Mouse (Mus musculus): Measurements from ENCODE around the gene Plcb2.

Plcb2 gene

DNA sequence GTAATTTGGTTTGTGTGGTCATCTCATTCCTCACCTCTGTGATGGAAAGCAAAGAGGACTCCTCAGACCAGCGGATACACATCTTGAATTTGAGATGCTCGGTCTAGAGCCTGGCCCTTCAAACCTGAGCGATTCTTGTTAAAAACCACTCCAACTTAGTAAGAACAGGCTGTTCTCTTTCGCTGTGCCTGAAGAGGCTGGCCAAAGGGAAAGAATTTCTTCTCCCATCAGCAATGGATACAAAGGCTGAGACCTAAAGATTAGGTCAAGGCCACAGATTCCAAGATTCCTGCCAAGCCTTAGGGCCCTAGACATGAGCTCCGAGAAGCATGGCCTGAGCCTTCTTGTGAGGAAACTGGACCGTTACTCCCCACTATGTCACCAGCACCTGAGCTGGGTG is 47.3 kb downstream of the Plcb2 start:
- no peak for DNase-seq

DNA sequence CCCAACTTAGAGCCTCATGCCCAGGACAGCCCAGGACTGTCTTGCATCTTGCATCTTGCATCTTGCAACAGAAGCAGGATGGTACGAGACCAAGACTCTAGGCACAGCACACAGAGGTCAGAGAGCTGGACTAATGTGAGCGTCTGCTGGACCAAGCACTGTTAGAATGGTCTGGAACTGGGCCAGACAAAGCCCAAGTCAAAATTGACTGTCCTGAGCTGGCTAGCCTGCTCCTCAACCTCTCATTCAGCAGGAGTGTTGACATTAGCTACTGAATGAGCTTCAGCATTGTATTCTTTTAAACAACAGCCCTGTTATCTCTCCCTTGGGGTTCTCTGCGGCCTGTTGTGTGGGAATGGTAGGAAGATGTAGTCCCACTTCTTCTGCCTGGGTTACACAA is 48.7 kb downstream of the Plcb2 start:
- no peak for DNase-seq

DNA sequence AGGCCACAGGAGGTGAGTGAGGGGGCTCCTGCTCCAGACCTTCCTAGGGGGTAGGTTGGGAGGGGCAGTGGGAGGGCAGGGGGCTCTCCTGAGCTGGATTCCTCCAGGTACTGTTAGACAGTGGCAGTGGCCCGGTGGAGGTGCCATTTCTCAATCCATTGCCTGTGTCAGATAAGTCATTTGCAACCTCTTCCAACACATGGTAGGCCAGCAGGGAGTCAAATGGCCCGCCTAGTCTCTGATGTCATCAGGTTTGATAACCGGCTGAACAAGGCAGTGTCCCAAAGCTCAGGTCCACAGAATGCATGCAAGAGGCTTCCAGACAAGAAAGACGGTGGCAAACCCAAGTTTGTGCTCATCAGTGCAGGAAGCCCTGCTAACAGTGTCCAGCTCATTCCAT is 50.4 kb downstream of the Plcb2 start:
- no peak for DNase-seq

DNA sequence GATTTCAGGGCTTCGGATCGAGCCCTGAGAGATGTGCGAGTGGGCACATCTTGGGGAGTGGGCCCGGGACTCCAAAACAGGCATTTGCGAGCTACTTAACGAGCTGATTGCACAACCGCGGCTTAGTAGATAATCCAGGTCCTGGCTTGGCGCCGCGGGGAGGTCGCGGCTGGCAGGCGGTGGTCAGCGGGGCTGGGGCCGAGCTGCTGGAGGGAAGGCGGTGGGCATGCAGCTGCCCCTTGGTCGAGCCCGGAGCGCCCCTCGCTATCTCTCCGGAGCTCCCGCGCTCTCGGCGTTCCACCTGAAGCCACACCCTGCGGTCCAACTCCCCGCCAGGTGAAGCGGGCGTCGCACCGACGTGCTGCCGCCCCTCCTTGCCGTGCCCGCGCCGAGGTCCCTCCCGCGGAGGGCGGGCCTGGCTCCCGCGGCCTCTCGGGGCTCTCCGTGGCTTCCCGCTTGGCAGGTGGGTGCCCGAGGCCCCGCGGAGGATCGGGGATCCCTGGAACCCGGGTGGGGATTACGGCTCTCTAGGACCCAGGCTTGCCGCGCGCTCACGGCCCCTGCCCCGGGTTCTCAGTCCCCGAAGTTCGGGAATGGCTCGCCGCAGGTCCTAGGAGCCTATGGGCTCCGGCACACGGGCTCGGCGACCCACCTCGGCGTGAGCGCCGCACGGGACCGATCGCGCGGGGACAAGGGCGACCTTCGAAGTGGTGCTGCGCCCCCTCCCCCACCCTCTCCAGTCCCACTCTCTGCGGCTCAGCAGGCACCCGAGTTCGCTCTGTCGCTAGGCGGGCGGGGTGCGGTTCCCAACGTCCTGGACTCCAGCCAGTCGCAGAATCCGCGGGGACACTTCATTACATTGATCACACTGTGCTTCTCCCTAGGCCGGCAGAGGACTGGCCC is 51.1 kb downstream of the Plcb2 start:
- DNase-seq, result no peak

DNA sequence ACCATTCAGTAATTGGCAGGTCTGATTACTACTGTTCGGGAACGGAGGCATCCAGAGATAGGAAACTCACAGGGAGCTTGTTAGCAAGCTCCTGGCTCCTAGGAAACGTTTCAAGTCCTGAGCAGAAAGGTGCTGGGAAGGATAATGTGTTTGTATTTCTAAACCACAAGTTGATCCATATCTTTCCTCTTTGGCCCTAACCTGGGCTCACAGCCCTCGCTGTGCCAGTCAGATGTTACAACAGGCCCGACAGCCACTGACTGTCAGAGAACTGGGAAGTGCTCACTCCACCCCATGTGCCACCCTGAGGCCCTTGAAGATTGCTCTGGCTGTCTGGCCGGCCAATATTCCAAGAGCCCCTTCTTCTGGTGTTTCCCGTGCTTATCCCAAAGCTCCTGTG is 53.7 kb downstream of the Plcb2 start:
- no peak for DNase-seq

DNA sequence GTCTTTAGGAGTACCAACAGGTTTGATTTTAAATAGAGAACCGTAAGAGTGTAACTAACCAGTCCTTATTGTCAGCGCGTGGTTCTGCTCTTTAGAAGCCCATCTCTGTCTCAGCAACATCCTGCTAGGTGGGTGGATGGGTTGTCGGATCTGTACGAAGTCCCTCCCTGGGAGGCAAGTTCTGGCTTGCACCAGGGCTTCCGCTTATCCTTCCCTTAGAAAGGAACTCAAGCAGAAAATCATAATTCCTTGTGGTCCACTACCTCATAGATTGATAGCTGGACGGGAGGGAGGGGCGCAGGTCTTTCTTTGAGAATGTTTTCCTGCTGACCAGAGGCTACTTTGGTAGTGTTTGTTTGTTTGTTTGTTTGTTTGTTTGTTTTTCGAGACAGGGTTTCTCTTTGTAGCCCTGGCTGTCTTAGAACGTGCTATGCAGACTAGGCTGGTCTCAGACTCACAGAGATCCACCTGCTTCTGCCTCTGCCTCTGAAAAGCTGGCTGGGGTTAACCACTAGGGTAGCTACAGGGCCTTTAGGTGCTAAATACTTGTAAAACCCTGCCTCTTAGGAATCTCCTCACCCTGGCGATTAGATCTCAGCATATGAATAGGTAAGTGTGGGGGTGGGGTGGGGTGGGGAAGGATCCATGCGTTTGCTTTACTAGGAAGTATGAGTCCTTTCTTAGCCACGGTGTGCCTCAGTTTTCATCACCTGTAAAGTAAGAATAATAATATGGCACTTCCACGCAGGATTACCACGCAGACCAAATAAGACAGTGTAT is 54.4 kb downstream of the Plcb2 start:
- no peak for DNase-seq

DNA sequence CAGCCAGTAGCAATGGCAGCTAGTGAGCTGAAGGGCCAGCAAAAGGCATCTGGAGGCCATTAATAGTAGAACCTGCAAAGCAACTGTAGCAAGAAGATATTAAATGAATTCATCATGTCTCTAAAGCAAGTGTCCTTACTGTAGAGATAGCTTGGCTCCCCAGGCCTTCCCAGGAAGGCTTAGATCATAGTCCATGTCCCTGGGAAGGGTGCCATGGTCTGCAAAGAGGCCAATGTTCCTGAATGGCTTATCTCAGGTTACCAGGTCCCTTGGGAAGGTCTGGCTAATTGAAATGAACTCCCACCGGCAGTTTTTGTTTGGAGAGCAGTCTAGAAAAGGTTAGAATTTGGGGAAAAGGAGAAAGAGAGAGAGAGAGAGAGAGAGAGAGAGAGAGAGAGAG is 56.5 kb downstream of the Plcb2 start:
- DNase-seq, result no peak

DNA sequence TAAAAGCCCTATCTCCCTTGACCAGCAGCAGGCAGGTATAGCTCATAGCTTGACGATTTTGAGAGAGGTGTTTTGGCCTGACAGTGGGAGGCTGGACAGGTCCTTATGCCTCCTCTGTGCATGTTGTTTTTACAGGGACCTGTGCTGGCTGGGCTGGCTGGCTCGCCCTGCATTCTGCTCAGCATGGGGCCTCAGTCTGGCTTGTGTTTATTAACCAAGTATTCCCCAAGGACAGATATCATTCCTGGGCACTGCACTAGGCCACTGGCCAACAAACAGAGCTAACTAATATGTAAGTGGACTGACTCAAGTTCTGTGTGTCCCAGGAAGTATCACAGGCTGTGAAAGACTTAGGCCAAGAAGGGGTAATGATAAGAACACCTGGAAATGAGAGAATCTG is 58.5 kb downstream of the Plcb2 start:
- peak; percentile 88 for DNase-seq

DNA sequence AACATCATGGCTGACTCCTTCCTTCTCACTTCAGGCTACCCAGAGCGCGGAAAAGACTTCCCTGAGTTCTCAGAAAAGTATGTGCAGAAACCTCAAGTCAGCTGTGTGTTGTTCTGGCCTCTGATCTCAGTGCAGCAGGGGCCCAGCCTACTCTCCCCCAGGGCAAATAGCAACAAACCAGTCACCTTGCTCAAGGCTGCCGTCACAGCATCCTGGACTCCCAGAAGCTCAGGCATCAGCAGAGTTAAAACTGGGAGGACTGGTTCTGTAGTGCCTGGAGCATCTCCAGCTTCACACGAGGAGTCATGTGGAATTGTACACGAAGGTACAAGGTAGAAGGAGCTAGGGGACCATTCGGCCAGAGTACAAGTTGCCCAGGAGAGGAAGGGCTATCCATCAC is 59.0 kb downstream of the Plcb2 start:
- DNase-seq, result peak; percentile 90

DNA sequence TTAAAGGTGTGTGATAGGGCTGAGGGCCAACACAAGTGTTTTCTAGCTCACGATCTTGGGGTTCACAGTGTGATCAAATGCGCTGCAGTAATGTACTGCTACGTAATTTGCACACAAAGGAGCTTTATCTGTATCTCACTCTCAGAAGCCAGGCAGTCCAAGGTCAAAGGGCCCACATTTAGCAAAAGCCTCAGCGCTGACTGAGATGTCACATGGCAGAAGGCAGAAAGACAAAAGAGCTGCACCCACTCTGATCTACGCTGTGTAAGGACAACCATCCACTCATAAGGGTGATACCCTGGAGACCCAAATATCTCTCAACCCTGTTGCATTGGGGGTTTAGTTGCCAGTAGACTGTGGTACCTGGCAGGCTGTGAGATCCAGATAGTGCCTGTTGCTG is 61.1 kb downstream of the Plcb2 start:
- DNase-seq, result no peak

DNA sequence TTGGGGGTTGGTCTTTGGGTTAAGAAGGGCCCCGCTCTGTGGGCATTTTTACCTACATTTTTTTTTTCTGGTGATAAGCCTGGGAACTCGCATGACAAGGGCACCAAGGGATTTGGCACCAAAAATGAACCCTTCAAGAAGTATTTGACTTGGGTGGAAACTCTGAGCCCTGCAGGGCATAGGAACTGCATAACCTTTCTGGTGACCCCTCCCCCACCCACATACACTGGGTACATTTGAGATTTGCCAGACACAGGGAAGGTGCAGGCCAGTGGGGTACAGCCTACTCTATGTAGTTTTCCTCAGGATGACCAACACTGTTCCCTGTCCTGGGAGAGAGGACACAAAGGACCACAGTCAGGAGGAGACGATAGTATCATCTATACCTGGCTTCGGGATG is 62.6 kb downstream of the Plcb2 start:
- DNase-seq, result no peak

DNA sequence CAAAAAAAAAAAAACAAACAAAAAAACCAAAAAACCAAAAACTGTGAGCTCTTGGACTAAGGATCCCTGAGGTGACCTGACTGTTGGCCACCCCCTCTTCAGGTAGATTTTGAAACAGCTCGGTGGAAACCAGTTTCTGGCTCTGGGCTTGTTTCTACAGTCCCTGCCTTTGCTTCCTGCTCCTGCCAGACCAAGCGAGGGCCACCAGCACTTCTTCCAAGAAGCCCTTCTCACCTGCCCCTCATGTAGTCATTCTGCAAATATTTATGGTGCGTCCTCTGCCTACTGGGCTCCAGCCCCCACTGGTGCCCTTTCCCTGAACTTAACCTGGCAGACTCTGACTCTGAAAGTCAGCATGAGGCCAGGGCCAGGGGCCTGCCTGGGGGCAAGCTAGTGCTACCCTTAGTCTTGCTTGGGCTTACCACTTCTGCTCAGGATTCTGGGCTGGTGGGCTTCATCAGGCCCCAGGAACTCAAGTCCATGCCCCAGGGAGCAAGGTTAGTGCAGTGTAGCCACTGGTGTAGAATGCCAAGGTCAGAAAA is 63.2 kb downstream of the Plcb2 start:
- peak; percentile 62 for DNase-seq

DNA sequence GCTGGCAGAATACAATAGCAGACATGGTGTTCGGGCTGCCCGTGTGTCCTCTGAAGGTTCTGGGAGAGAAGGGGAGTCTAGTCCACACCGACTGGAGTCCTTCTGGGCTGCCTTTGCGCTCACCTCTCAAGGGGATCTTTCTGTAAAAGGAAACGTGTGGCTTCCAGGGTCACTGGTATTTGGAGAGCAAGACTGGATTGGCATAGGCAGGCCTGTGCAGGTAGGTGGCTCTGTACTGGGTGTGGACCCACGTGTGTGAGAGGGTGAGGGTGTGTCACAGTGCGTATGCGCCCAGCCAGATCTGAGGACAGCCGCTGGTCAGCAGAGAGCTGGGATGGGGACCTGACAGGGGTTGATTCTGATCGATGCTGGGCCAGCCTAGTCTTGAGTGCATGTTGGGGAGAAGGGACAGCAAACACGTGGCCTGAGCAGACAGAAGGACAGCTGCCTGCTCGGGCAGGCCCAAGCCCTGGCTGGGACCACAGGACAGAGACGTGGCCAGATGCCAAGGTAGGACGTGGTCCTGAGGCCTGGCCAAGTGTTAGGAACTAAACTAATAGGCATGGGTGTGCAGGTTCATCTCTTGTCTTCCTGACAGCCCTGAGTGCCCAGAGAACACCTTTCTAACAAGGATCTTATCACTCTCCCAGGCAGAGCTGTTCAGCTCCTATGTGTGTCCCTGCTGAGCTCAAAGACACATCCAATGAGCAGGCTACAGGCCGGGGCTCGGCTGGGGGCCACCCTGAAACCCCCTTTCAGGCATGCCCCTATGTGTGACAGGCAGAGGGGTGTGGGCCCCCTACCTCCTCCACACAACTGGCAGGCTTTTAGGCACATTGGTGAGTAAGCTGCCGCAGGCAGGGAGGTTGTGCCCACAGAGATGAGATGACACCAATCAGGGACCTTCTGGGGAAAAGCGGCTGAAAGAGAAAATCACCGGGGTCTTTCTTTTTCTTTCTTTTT is 64.2 kb downstream of the Plcb2 start:
- DNase-seq, result peak; percentile 67

DNA sequence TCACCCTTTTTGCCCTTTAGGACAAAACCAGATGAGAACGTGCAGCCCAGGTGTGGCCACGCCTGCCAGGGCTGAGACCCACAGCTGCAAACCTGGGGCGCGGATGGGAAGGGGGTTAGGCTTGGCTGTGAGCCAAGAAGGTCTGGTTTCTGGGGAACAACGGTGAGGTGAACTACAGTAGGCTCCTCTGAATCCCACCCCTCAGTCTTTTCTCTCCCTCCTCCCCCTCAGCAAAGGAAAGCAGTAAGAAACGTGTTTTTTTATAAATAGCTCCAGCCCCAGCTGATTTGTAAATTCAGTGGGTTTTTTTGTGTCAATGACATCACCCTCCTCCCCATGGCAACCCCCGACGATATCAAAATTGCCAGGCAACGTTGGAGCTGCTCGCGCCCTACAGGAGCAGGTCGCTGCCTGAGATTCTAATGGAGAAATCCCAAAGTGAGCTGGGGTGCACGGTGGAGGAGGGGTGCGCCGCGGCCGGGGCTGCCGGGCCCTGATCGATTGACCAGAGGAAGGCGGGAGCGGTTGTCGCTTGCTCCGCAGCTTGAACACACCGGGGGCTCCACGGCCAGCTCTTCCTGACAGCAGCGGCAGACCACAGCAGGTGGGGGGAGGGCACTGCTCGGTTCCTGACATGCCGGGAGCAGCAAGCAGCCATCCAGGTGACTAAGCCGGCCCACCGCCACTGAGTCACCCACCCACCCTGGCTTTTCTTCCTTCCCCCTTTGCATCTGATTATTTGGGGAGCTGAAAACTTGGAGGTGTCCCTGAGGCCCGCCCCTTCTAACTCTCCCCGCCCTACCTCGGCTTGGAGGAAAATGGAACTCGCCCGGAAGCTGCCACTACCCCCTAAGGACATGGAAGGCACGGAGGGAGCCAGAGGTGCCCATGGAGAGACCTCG is 65.1 kb downstream of the Plcb2 start, which contains the start of gene Pak6:
Gene Pak6 (plus strand): TSS at position 402 of the 902 bp plus-strand sequence.
- no peak for DNase-seq

DNA sequence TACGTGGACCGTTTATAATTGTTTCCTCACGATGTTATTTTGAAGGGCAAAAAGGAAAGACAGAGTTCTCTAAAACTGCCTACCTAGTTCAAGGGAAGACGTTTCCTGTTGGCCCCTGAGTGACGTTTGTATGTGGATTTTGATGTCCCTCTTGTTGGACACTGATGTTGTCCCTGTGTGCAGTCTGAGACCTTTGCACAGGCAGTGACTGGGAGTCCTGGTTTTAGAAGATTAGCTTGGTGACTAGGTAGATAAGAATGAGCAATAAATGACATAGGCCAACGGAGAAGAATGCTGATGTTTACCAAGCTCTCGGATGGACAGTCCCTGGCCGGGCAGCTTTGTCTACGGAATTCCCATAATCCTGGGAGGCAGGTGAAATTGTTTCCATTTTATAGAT is 66.3 kb downstream of the Plcb2 start:
- no peak for DNase-seq

DNA sequence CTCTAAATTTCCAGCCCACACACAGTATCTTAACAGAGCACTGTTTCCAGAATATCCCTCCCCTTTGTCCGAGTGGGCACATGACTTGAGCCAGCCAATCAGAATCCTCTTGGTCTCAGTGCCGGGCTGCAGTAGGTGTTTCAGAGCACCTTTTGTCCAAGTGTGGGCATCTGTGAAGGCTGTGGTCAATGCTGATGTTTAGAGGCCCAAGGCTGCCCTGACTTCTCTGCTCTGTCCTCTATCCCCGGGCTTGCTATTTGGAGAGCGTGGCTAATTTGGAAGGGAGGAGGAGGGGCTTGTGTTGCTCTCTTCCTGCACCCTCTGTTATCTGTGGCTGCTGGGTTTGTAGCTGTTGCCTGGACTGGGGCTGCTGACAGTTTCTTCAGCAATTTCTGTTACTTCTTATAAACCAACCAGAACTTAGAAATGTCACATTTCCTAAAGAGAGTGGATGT is 68.2 kb downstream of the Plcb2 start:
- no peak for DNase-seq

DNA sequence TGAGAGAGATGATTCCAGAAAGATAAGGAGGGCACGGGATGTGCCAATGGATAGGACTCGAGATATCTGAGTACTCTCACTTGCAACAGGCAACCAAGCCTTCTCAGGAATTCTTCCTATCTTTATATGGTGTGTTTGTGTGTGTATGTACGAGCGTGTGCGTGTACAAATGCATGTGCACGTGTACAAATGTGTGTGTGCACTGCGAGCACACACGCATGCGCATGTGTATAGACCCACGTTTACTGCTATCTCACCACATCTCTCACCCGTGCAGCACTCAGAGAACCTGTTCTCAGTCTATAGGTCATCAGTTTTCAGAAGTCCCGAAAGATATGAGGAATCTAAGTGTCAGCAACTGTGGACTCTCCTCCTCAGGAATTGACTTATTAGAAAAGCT is 68.7 kb downstream of the Plcb2 start:
- DNase-seq, result no peak

DNA sequence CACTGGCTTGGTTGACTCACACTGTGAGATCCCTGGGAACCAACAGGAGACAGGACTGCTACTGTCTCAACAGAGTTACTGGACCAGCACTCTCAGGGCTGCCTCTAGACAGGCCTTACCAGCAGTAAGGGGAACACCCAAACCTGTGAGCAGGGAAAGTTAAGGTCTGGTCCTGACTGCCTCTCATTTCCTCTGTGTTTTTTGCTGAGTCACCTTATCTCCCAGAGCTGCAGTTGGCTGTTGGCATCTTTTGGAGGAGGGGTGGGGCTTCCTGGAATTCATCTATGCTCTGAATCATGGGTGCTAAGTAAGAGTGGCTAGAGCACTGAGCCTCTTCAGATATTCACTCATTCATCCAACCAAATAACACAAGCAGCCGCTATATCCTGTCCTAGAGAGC is 69.2 kb downstream of the Plcb2 start:
- DNase-seq, result no peak

DNA sequence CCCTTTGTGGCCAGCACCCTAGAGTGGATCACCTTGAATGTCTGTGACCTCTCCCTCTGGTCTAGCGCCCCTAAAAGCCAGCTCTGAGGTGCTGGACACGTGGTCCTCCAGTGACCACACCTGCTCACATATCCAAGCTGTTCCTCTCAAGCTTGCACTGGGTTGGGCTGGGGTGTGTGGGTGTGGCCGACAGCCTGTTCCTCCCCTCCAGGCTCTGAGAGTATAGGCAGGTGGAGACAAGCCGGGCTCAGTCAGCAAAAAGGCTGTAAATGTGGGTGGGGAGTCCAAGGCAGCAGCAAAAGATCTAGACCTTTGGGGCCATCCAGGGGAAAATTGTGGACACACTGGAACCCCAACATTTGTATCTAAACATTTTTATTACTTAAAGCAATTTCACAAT is 69.8 kb downstream of the Plcb2 start:
- no peak for DNase-seq
